Mouse (Mus musculus): ENCODE results near the gene Kank1. TPM values are rescaled to one million over a fixed set of nuclear protein-coding genes. Genes with fewer than 3 reads are reported as not detected.
A peak's percentile ranks its signal among the peaks of the same experiment; 100 is the strongest.

Gene Kank1
- total RNA-seq, 2 experiments from 2014 or later, result 40.1 to 51.6 TPM

DNA sequence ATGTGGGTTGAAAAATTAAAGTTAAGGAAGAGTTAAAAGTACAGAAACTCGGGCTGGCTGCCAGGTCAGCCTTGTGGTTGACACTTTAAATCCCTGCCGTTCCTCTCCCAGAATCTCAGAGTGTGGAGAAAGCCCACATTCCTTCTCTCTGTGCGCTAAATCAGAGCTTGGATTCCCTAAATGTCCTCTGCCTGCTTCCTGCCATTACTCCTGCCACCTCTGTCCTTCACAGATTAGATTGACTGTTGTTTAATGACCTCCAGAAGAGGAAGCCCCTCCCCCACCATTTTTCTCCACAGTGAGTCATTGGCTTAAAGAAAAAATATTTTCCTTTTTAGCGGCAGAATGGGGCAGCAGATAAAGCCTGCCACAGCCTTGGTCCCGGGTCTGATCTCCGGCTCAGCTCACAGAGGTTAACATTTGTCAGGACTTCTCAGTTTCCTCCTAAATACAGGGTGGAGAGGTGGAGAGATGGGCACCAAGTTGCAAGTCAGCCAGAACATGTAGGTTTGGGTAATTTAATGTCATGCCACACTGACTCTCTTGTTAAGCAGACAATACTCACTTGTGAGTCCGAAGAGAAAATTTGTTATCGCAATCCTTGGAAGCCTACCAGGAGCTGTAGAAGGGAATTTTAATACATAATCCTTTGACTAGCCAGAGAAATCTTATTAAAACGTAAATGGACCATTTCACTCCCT, 162.9 kb downstream of the Kank1 start:
- intact Hi-C loops (cut with DNase I), result no loop called here
- peak; percentile 61 to 66 for DNase-seq

DNA sequence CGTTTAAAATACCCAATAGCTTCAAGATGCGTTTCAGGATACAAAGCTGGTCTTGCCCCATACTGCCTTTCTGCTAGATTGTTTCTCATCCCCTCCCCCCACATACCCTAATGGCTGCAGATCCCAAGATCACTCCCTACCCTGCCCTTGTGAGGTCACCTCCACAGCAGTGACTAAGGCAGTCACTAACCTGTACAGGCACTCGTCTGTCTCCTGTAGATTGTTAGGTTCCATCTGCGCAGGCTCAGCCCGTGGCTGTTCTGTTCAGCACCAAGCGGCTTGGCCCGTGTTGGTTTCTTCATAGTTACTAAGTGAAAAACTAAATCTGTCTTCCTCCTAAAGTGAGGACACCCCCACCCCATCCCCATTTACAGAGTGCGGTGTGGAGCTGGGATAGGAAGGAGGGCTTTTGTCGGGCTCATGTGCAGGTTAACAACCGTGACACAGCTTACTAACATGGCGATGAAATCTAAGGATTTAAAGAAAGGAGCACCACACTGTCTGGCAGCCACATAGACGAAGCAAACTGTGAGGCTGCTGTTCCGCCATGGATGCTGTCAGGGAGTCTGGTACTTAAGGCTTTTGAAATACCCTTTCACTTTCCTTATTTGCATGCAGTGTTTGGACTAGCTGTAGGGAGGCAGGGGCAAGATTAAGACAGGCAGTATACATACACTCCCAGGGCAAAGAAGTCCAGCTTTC, 163.6 kb downstream of the Kank1 start:
- intact Hi-C loops (cut with DNase I), result no loop called here
- no peak for DNase-seq

GRCm38 (mm10) chr19:25401521-25401920, 164.7 kb downstream of the Kank1 start:
- intact Hi-C loops (cut with DNase I), result no loop called here
- no peak for DNase-seq

GRCm38 (mm10) chr19:25404163-25404562, 167.4 kb downstream of the Kank1 start:
- no peak for DNase-seq
- intact Hi-C loops (cut with DNase I), result no loop called here

DNA sequence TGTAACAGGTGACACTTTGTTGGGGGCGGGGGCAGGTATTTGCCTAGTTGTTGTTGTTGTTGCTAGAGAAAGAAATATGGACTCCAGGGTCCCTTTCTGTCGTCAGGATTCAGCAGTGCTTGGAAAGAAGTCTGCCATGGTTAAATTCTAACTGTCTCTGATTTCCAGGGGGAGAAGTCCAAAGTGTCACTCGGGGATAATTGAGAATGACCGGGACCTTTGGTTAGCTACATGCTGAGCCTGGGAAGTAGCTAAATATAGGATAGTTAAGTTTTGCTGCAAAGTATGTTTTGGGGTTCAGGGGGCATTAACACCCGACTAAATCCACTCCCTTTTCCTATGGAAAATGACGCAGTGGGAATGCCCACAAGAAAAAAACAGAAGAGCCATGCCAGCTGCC, 169.2 kb downstream of the Kank1 start:
- intact Hi-C loops (cut with DNase I), result no loop called here
- DNase-seq, result no peak

DNA sequence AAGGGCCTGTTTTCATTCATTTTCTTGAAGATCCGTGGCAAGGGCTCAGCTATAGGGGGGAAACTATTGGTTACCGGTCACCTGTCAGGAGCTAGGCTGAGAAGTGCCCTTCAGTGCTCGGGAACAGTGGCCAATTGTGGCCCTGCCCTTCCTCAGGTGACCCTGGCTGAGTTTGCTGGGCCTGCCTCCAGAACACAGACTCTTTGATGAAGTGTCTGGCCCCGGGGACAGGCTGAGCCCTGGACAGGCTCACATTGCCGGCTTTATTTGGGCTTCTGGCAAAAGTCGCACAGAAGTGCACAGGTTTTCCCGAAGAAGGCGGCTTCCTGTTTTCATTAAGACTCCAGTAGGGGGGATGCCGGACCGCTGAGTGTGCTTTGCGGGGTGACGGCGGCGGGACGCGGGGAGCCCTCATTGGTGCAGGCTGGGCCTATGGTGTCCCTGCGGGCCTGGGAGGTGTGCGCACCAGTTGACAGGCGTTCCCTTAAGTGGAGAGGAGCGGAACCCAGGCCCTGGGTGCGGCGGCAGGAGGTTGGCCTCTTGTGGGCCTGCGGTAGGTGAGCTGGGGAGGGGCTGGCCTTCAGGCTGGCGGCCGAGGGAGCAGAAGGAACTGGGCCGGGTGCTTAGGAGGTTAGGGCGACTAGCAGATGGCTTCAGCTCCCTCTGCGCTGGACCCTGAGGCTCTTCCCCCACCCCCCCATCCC, 169.9 kb downstream of the Kank1 start:
- intact Hi-C loops (cut with DNase I), result no loop called here
- DNase-seq, result peak; percentile 86 to 87

DNA sequence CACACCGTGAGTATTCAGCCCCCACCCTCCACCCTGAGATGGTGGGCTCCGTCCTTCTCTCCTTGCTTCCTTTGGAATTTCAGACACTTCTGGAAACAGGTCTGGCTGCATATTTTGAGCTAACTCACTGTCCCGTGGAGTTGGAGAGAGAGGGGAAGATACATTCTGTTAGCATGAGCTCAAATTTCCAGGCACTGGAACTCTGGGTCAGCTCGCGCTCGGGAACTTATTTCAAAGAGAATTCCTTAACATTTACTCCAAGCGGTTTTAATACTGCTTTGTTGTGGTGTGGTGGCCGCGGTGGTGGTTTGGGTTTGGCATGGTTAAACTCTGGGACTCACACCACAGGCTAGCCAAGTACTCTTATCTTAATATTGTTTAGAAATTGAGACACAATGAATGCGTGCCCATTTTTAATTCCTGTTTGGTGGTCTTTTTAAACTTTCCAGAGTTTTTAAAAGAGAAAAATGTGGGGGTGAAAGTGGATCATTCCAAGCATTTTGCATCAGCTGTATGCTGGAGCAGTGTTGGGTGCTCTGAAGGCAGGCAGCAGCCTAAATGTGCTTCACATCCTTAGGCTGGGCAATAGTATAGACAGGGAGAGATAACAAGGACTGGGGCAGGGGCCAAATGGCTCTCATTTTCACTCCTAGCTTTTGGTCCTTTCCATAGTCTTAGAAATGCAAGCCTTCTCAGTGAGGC, 170.6 kb downstream of the Kank1 start:
- DNase-seq, result no peak
- intact Hi-C loops (cut with DNase I), result no loop called here

DNA sequence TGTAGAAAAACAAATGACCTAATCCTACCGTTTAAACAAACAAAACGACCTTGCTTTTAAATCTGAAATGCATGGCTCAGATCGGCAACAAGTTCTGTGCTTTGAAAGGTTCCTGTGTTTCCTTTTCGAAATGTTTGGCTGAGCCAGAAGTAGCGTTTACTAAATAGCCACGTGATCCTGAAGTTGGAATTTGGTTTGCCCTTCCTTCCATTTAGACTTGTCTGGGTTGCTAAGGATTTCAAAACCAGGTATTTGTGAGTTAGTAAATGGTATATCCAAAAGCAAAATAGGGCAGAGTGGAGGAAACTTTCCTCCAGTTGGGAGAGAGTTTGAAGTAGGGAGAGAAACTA, 171.1 kb downstream of the Kank1 start:
- intact Hi-C loops (cut with DNase I), result no loop called here
- no peak for DNase-seq

- intact Hi-C loops (cut with DNase I), result no loop called here
- DNase-seq, result no peak
Observed at GRCm38 (mm10) chr19:25409239-25409638, 172.5 kb downstream of the Kank1 start.

GRCm38 (mm10) chr19:25411353-25411752, 174.6 kb downstream of the Kank1 start:
- intact Hi-C loops (cut with DNase I), result no loop called here
- peak; percentile 59 to 62 for DNase-seq

DNA sequence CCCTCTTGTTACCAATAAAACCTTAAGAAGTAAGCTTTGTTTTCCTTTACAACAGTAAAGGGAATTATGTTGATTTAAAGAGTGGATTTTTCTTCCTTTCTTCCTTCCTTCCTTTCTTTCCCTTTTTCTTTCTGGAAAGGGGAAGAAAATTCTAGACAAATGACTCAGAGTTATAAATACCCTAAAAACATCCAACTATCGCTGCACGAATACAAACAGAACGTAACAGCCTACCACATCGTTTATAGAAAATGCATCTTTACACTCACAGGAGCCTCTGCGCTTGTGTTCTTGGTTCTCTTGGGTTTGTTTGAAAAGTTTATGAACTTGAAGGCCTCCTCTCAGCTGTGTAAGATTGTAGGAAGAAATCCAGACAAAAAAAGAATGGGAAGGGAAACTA, 178.7 kb downstream of the Kank1 start:
- no peak for DNase-seq
- intact Hi-C loops (cut with DNase I), result no loop called here

DNA sequence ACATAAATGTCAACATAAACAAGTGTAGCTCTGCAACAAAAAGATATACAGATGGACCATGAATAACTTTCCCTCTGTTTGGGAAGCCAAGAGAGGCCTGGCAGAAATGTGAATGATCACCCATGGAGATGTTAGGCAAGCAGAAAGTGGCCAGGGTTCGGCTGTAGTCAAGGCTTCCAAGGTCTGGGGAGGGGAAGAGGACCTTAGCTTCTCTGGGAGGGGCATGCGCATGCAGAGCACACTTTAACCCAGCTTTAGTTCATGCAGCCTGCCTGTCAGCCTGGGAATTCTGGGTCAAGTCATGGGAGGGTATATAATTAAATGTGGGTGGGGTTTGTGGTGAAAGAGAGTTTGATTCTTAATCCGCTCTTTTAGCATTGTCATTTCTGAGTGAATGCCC, 180.9 kb downstream of the Kank1 start:
- no peak for DNase-seq
- intact Hi-C loops (cut with DNase I), result no loop called here

GRCm38 (mm10) chr19:25419983-25420382, 183.2 kb downstream of the Kank1 start:
- DNase-seq, result no peak
- intact Hi-C loops (cut with DNase I), result no loop called here

GRCm38 (mm10) chr19:25422096-25422495, 185.3 kb downstream of the Kank1 start:
- no peak for DNase-seq
- intact Hi-C loops (cut with DNase I), result no loop called here

DNA sequence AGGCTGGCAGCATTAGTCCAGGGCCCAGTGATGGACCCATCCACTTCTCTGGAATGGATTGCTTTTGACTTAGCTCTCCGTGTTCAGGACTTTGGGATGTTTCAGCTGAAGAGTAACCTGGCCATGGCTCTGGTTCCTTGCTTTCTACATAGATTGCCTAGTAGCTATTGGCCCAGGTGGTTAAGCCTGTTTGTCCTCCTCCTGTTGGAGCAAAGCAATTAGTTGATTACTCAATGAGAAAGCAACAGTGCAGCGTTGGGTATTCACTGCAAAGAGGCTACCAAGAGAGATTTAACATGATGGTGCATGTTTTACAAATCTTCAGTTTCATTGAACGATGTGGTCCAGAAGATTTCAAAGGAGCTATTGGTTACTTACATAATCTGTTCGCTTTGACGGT, 186.6 kb downstream of the Kank1 start:
- DNase-seq, result no peak
- intact Hi-C loops (cut with DNase I), result no loop called here

DNA sequence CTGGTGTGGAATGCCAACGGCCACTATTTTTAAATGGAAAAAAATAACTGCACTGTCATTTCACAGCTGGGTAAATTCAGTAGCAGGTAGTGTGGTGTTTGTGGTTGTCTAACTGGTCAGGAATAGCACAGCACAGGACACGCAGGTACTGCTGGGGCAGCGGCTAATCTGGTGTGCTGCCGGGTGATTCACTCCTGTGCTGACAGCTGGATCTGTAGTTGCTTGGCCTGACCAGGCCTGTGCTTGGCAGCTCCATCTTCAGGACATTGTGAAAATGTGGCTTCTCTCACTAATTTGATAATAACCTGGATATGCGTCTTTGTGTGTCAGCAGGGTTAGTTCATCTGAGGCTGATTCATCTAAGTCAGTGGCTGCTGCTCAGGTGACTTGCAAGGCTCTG, 189.7 kb downstream of the Kank1 start:
- intact Hi-C loops (cut with DNase I), result no loop called here
- DNase-seq, result peak; percentile 57 to 63

GRCm38 (mm10) chr19:25427886-25428285, 191.1 kb downstream of the Kank1 start:
- intact Hi-C loops (cut with DNase I), result no loop called here
- no peak for DNase-seq

GRCm38 (mm10) chr19:25428338-25428962, 191.7 kb downstream of the Kank1 start:
- no peak for DNase-seq
- intact Hi-C loops (cut with DNase I), result no loop called here

- intact Hi-C loops (cut with DNase I), result no loop called here
- DNase-seq, result no peak
Observed at GRCm38 (mm10) chr19:25431431-25431830, 194.7 kb downstream of the Kank1 start.

GRCm38 (mm10) chr19:25431909-25432308, 195.1 kb downstream of the Kank1 start:
- DNase-seq, result no peak
- intact Hi-C loops (cut with DNase I), result no loop called here

DNA sequence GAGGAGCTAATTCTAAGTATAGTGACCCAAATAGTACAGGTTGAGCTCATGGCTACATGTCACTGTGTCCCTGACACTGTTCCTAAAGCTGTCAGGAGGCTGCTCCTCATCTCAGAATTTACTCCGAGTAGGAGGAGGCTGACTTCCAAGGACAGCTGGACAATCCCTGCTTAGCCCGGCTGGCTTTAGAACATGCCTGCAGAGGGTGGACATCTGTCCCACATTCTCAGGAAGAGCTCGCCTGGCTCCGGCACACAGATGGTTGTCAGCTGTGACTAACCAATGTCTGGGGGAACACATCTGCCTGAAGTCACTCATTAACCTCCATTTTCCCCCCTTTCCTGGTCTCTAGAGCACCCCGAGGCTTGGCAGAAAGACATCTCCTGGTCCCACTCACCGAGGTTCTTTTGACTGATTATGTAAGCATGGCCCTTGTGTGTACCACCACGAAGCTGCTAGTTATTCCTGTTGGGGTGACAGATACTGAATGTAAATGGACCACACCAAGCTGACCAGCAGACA, 196.5 kb downstream of the Kank1 start:
- intact Hi-C loops (cut with DNase I), result no loop called here
- DNase-seq, result peak; percentile 51 to 54
